Mouse (Mus musculus) cerebellum, adult 9-10 months (tissue): ENCODE measurements around the gene Sowahb.
"Not testable (repeated sequence)": the region's sequence is repeated elsewhere in the genome, so short reads cannot be mapped to it uniquely, and the experiment has no call there.

Experiments used
- DNase-seq: peaks from one replicate; pipeline ENCODE4 v3.0.0; 2022

Gene Sowahb

DNA sequence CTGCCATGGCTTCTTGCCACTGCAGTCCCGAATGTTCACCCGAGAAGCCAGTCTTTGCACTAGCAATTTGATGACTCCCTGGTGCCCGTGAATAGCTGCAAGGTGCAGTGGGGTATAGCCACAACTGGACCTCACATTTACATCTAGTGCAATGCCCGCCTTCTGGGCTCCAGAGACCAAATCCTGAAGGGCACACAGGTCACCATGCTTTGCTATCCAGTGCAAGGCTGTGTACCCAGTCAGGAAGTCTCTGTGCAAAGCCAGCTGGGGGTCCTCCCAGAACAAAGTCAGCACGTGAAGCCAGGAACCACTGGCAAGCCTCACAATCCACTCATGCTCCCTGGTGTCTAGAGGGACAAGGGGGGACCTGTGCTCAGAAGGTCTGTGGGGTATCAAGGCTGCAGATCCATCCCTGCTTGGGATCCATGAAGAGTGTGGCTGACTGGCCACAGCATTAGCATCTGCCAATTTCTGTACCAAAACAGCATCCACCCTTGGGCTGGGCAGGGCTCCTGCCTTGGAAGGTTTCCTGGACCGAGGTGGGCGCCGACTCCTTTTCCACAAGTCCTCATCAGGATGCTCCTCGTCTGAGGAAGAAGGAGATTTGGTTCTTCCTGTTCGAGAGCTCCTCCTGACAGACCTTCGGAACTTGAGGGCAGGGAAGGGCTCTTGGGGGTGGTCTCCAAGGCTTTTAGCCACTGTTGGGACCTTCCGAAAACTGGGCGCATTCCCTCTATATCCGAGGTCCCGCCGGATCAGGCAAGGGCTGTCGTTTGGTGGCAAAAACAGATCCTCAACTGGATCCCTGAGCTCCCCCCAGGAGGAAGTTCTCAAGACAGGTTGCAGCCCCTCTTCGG lies 1.8 kb downstream of the Sowahb start:
- DNase-seq: peak; percentile 52

DNA sequence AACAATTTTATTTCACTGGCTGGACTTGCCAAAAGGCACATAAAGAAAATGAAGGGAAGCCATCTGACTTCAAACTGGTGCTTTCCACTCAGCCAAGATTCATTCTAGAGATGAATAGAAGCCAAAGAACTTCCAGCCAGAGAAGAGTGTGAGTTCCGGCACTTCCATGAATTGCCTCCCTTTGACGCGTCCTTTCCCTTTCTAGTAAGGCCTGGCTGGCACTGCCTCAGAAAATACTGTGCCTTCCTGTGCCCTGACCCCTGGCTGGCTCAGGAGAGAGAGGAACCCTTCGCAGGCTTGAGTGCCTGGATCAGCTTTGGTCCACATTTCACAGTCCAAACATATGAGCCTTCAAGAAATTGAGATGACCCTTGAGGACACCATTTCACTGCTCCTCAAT lies 2.8 kb downstream of the Sowahb start:
- DNase-seq: peak; percentile 46

DNA sequence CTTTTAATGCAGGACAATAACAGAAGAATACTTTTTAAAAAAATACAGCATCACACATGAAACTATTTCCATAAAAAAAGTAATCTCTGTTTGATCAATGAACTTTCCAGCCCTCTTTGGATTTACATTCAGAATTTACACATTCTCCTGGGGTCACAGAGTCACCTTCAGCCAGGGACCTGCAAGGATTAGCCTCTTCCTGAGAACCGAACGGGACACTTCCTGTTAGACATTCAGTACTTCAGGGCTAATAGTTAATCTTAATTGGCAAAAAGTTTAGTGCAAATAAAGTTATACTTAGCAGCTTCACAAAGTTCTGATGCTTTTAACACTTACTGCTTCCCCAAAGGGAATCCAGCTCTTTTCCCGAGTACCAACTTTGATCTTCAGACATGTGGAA lies 3.5 kb downstream of the Sowahb start:
- DNase-seq: no peak

DNA sequence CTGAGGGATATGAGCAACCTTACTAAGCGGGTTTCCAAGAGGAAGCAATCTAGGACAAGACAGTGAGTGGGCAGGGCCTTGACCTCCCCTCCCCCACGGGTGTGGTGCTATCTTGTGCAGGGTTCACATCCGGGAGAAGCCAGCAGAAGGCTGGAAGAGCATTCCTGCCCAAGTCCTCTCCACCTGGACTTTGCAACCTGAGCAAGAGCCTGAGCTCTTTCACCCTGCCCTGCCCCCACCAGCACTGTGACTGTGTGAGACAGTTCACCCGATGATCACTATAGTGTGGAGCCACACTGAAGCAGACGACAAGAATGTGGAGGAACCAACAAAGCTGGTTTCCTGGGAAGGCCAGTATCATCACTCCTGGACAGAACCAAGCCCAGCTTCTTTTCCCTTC lies 4.7 kb downstream of the Sowahb start:
- peak; percentile 27 for DNase-seq

DNA sequence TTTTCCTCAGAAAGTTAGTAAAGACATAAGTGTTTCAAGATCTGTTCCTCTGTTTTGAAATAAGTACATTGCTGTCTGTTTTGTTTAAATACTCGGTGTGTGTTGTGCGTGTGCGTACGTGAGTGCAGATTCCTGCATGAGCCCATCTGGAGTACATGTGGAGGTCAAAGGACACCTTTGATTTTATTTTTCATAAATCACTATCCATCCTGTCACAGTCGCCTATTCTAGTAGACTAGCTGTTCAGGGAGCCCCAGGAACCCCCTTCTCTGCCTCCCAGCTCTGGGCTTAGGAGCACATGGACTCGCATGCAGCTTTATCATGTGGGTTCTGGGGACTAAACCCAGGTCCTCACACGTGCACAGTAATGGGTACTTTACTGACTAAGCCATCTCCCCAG lies 8.6 kb downstream of the Sowahb start:
- no peak for DNase-seq

DNA sequence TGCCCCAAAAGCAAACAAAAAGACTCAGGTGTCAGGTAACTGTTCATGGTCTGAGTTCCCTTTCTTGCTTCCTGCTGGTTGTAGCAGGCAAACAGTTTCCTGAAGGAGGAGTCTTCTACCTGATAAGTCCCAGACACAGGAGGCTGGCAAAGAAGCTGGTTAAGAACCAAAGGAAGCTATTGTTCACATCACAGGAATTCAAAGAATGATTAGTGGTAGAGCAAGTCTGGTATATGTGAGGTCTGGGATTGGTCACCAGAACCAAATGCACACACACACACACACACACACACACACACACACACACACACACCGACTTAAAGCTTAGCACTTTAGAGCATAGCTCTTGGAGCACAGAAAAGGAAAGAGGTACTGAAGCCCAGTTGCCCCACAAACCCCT lies 9.5 kb downstream of the Sowahb start:
- DNase-seq: no peak

DNA sequence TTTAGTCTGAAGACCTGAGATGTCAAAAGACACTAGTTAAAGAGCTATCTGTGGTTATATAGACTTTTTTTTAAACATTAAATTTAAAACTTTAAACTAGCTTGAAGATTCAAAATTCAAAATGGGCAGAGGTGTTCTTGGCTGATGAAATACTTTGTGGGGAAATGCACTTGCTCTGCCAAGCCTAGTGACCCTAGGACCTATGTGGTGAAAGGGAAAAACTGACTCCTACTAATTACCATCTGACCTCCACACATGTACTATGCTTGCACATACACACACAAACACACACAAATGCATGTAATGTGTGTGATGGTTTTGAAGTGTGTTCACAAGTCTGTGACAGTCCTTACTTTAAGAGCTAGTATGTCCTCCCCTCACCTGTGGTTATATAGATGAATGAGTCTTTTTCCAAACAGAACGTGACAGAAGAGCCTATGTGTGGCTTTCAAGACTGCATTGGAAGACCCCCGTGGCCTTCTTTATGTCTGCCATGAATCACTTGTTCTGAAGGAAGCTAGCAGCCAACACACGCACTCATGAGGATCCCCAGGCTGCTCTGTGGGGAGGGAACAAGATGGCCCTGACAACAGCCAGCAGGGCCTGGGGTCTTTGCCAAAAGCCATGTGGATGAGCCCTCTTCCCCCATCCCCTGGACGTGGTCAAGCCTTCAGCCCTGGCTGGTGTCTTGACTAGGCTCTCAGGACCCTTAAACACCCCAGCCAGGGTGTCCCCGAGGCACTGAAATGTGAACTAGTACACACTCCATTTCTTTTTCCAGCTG lies 11.5 kb downstream of the Sowahb start:
- DNase-seq: no peak

DNA sequence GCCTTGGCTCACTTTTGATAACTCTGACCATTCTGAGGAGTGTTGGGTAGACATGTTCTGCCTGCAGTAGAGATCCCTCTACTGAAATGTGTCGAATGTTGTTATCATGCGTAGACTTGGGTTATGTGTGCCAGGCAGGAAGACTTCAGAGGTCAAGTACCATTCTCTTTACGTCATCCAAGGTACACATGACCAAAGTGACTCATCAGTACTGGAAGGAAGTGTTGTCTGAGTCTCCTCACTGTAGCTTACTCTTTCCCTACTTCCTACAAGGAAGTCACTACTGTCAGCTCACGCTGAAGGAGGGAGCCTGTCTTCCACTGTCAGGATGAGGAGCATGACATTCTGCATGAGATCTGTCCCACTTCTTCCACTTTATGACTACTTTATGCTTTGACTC lies 12.2 kb downstream of the Sowahb start:
- no peak for DNase-seq

DNA sequence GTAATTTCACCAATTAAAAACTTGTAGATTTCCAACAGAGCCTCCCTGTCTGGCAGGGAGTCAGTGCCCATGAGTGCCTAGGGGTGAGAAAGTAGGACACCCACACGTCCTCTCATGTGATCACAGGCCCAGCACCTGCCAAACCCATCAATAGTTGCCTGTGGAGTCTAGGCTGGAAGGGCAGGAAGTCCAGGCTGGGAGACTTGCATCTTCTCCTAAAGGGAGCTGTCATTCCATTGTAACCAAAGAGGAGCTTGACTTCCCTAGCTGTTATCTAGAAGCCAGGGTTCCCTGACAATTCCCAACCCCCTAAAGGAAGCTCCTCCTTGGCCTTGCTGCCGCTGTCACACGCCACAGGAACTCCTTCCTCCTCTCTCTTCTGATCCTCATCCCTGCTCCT lies 14.0 kb downstream of the Sowahb start:
- no peak for DNase-seq

DNA sequence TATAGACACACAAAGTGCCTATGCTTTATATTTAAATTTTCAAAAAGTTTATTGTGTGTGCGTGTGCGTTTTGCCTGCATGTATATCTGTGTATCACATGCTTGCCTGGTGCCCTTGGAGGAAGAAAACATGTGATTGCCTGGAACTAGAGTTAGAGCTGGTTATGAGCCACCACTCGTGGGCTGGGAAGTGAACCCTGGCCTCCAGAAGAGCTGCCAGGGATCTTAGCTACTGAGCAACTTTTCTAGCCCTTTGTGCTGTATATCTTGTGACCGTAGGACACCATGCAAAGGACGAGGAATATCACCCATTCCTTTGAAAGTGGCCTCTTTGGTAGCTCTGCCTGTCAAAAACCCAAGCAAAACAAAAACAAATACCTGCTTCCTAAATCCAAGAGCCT lies 14.4 kb downstream of the Sowahb start:
- no peak for DNase-seq

DNA sequence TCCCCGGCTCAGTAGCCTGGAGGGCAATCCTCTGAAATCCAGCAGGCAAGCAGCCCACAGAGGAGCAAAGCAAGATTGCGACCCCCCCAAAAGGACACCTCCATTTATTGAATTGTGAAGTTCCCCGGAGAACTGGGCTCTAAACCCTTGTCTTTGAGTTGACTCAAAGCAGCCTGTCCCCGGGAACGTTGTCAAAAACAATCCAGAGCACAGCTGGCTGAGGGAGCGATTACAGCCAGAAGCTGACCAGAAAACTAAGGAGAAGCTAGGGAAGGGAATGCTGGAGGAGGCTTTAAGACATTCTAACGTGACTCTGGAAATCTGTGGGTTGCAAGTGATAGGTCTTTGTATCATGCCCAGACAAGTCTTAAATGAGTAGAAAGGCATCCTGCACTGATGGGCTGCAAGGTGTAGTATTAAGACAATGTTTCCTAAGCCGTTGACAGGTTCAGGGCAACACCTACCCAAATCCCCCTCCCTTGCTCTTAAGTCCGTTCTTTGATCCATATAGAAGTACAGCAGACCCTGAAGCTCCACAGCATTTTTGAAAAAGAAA lies 17.6 kb downstream of the Sowahb start:
- DNase-seq: no peak

DNA sequence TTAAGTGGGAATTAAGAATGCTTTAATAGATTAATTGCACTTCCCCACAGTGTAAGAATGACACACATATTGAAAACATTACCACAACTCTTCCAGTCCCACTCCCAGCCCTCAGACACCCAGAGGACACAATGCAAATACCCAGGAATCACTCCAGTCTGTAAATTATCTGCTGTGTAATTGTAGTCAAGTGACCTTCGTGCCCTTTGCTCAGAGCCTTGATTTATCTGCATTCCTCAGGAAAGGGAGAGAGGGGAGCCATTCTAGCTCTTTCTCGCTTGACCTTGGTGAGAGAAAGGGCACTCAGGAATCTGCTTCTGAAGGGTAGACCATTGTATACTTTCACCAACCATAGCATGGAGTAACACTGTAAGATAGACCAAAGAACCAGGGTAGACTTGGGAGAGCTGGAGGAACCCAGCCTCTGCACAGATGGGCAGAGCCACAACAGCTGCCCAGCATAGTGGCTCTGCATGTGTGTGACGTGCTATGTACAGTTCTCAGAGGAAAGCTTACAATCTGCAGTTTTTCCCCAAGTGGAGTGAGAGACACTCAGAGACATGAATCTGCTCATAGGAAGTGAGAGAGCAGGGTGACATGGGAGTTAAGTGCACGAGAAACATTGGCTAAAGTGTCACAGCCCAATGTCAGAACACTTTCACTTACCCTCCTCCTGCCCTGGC lies 18.2 kb downstream of the Sowahb start:
- no peak for DNase-seq

DNA sequence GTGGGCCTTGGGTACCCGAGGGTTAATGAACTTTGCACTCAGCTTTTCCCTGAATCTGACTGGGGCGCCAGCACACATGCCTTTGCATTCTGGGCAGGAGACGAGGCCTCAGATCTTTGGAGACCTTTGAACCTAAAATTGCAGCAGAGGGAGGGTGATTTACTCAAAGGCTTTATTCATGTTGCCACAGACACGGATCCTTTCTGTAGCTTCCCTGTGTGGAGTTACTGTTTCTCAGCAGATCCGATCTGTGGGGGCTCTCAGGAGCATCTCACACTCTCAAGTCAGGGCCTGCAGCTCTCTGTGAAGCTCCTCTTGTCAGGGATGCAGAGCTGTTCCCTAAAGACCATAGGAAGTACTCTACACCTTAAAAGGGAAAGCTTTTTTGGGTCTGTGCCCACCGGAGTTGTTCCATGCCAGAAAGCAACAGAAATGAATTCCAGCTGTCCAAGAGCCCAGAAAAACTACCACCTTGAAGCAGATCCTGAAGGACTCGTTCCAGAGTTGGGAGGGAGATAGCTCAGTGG lies 20.0 kb downstream of the Sowahb start:
- DNase-seq: no peak

DNA sequence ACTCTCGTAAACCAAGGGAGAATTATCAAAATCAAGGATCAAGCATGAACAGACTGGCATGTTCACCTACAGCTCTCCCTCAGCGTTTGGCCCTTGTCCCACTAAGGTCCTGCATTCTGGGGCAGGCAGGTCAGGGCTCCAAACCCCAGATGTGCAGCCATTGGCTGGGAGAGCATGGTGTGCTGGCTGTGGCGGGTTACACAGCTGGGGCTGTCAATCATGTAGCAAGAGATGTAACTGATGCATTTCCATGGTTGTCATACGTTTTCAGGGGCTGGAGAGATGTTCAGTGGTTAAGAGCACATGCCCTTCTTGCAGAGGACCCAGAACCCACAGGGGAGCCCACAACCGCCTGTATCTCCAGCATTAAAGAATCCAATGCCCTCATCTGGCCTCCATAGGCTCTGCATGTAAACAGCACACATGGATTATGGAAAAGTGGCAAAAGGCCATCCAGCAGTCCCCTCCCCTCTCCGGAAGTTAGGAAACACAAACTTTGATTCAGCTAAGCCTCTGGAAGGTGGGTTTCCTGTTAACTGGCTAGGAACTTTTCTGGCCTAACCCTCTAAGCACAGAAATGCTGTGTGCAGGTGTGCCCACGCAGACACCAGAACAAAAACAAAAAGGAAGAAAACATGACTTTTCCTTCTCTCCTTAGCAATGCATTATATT lies 22.6 kb downstream of the Sowahb start:
- DNase-seq: no peak

DNA sequence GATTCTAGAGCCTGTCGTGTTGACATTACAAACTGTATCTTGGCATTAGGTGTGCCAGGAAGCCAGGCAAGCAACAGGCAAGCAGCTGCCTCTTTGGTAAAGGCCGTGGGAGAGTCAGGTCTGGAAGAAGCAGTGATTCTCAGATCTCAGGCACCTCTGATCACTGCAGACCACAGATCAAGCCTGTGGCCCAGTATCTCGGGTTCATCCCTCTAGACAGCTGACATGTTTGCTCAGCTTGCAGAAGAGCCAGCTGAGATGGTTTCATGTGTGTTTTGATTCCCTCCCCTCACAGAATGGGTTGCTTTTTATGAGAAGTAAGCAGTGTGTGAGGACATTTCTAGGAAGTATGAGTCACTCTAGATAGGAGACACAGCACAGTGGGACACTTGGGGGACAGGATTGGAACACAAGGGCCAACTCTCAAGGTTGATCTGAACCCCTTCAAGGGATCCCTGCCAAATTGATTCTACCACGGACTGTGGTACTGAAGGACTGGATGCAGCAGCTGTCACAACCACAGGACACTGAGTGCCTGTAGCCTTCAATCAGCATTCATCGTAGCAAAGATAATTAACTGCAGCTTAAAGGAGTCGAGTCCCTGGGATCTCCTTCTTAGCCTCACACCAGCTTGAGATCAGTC lies 24.7 kb downstream of the Sowahb start:
- no peak for DNase-seq

DNA sequence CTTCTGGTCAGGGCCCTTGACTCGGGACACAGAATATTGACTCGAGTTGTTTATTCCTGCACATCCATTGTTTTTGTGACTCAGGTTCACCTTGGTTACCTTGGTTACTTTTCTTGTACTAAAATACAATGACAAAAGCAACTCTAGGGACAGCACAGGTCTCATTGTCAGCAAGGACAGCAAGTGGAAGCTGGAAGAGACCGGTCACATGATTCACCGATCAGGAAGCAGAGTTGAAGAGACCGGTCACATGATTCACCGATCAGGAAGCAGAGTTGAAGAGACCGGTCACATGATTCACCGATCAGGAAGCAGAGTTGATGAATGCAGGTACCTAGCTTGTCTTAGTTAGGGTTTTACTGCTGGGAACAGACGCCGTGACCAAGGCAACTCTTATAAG lies 25.6 kb downstream of the Sowahb start:
- not testable (repeated sequence) for DNase-seq

DNA sequence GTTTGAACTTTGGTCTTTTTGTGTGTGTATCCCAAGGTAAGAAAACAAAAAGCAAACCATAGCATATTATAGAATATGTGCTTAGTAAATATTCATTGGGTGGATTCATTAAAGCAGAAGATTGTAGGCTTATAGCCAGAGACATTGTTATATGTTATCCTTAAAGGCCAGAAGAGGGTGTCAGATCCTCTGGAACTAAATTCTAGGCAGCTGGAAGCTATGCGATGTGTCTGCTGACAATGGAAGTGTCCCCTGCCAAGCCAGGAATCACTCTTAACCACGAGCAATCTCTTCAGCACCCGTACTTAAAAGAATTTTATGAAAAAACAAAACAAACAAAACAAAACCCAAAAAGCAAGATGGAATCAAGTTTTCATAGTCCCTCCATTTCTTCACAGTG lies 27.1 kb downstream of the Sowahb start:
- no peak for DNase-seq

DNA sequence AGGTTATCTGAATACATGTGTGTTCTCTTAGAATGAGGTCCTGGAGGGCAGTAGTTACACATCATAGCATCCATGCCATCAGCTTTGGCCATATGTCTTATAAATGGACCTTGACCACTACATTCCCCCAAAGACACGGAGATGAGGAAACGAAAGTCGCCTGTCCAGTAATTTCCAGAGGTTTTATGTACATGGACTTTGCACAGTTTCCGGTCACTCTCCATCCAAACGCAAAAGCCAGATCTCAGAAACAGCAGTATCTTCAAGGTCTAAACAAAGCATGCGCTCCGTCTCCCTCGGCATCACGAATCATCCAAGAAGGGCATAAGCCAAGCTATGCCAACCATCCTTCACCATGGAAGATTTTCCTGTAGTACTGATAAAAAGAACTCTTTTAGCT lies 36.6 kb downstream of the Sowahb start:
- DNase-seq: no peak

DNA sequence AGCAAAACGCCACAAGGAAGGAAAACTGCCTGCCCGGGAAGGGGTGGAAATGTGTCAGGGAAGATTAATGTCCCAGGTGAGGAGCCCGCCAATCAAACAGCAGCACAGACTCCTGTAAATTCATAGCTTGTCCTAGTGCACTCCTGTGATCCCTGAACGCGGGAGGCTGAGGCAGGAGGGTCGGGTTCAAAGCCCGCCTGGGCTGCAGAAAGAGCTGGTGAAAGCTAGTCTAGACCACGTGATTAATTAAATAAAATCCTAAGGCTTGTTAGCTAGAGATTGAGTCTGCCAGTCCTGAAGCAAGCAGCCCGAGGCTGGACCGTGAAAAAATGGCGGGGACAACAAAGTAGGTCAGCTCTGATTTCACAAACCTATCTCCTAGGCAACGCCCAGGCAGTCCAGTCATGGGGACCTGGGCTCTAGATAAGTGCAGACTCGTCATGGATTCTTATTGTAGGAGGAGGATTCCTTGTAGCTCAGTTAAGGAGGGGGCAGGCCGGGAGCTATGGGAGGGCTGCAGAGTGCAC lies 38.9 kb downstream of the Sowahb start:
- no peak for DNase-seq

DNA sequence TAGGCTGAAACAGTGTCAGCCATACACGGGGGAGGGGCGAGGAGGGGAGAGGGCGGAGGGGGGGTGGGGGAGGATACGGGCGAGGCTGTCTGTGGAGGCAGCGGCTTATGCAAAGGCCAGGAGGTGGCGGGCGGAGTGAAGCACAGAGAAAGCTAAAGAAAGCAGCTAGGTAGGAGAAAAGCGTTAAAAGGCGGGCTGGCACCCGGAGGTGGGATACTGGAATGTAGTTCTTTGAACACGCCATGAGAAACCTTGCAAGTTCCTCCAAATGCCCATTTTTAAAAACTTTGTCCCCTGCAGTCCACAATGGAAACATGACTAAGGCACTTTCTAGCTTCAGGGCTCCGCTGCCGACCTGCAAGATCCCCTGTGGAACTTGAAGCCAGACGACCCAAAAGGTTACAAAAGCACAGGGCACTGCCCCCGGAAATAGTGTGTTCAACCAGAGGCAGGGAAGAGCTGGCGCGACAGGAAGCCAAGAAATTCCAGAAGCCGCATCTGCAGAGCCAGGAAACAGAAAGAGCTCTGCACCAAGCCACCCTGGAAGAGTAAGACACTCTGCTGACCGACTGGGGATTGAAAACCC lies 39.5 kb downstream of the Sowahb start:
- DNase-seq: no peak

DNA sequence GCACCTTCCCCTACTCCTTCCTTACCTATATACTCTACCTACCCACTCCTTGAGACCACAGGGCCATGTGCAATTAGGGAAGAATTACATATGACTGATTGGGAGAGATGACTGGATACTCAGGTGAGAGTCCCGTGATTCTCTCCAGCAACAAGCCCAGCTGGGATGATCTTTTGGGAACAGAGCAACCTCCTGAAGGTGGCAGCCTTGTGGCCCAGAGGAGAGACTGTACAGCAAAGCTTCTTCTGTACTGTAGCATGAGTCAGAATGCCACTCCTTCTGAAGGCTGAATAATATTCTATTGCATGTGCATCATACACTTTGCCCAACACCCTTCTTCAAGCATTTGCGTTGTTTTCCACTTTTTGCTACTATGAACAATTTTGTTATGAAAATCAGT lies 42.2 kb downstream of the Sowahb start:
- no peak for DNase-seq
